Mouse (Mus musculus) right cerebral cortex, adult 2 months (tissue): Measurements from ENCODE around the gene Epha4.

ENCODE experiments used
- DNase-seq, 2 experiments: peaks; one replicate each; pipeline ENCODE4 v3.0.0; 2021 to 2022; ENCODE audit warnings: low spot score in 2 of 2

Gene Epha4

DNA sequence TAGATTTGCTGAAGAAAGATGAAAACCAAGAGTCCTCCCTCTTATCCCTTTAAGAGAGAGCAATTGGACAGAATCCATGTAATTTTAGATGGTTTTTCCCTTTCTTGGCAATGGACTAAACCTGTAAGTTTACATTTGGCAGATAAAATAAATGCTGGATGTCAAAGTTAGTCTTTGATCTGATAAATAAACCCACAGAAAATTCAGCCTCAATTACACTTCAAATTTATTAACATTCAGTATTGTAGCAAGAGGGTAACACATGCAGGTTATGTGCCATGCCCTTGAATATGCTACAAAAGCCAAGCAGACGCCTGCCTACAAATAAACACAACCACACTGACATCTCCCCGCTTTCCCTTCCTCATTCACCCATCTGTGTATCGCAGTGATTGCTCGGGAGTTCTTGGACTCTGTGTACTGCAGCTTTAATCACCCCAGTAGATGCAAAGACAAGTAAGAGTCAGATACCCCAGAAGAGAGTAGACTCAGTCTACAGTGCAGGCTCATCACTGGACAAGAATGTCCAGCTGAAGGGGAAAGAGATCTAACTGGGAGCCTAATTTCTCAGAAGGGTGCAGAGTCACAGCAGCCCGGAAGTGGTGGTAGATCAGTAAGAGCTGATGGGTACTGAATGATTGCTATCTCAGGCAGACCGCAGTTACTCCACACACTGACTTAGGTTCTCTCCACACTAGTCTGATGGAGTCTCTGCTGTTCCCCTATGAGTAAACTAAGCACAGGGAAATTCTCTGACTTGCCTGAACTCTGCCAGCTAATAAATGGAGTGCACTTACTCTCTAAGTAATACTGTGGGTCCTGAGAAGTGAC is 29.9 kb downstream of the Epha4 start:
- DNase-seq, result no peak

DNA sequence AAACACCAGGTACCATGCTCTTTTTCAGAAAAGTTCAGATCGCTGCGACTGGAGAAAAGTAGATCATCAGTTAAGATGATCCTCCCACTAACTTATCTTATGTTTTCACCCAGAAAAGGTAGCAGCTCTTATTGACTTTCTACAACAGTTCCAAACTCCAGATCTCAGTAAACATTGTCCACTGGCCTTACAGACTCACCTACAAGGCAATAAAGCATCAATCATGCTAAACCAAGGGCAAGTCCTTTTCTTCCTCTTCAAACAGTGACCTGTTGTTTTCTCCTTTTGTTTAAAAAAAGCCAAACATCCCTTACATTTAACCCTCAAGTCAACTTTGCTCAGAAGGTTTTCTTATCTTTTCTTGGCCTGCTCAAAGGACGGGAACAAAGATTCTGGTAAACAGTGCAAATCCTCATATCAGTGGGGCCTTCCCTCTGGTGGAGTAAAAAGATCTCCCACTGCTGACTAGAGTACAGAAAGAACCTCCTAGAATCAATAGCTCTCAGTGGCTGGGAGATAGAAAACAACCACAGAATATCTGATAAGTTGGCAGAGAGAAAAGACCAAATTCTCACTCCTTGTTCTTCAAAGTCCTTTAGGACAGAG is 39.0 kb downstream of the Epha4 start:
- no peak for DNase-seq

DNA sequence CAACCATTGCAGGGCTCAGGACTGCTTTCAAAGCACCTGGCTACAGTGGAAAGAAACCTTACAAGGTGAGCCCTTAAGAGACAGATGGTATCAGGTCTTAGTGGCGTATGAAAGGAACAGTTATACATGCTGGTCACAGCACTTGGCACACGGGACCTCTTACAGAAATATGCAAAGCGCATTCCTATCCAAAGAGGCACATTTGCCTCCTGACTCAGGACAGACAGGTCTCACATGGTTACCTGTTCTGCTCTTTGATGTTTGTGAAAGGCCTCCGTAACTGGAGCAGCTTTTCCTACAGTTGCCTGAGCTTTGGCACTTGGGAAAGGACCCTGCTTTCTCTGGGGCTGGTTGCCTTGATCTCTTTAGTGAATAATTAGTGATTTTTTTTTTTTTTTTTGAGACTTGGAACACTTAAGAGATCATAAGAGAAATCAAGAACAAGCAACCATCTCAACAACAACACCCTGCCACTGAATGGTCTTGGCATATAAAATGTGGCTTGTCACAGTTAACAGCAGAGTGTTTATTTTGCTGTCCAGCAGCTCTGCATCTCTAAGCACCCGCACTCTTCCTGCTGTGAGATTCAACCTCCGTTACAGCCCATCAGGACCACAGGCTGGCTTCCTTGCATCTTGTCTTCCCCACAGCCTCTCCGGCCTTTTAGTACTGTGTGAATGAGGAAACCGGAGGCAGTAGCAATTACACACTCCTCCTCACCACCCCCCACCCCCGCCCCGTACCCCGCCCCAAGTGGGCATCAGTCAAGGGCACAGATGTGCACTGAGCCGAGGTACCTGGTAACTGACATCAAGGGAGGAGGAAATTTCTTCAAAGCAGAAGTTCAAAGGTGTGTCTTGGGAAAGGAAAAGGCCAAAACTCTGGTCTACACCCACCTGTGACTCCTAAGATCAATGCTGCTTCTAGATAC is 41.2 kb downstream of the Epha4 start:
- no peak for DNase-seq

DNA sequence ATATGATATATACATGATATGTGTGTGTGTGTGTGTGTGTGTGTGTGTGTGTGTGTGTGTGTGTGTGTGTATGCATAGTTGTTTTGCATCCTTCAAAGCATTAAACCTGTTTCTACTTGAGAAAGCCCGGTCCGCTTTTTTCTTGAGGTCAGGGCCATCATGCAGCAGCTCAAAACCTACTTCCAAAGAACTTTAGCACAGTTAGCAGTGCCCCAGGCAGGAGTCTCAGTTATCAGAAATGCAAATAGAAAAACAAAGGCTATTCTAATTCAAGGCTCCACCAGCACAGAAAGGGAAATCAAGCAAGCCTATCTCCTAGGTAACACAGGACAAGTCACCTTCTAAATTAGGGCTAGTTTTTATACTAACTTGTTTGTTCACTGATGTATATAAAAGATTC is 42.3 kb downstream of the Epha4 start:
- no peak for DNase-seq

DNA sequence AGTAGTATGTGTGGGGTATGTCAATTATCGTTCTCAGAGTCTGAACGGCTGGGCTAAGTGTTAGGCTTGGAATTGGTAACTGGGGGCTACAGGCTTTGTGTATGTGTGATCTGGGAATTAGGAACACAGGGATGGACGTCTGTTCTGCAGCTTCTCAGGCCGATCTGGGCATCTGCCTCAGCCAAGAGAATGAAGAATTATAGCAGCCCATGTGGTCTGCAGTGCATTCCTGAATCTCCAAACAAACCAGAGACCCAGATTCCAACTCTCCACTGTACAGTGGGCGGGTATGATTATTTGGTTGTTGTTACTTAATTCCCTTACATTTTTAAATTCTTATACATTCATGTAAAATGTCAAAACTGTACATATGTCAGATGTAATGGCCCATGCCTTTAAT is 43.4 kb downstream of the Epha4 start:
- no peak for DNase-seq

DNA sequence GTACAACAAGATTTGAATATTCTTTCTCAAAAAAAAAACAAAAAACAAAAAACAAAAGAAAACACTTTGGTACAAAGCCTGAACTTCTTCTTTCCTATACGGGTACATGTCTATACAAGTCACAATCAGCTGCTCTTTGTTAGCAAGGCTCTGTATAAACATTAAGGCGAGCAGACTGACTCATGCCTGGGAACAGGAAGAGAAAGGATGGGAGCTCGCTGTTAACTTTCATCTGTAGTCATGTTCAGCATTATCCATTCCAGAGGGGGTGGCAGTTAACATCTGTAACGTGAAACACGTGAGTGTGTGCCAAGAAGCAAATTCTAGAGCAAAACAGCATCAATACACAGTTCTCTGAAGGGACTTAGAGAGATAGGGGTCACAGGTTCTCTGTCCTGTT is 43.9 kb downstream of the Epha4 start:
- DNase-seq, result peak in 1 of 2 experiments; percentile 32

DNA sequence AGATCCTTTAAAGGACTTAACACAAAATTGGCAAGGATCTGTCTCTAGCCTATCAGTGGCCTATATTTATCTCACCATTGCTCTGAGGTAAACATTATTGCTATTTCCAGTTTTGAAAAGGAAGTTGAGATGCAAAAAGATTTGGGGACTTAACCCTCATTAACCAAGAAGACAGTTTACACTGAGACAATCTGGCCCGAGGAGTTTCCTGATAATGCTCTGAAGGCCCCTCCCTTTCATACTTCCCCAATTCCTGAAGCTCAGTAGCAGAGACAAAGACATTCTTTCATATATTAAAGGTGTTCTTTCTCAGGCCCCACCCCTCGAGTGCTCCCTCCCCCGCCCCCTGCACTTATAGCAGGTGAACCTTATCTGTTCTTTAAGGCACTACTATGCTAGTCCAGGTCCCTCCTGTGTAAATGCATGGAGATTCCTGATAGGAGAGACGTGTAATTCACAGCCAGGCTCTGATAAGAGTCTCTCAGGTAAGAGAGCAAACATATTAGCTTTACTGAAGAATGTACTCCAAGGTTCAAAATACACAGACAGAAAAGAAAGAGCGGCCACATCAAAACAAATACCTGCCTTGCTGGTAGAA is 46.1 kb downstream of the Epha4 start:
- no peak for DNase-seq

DNA sequence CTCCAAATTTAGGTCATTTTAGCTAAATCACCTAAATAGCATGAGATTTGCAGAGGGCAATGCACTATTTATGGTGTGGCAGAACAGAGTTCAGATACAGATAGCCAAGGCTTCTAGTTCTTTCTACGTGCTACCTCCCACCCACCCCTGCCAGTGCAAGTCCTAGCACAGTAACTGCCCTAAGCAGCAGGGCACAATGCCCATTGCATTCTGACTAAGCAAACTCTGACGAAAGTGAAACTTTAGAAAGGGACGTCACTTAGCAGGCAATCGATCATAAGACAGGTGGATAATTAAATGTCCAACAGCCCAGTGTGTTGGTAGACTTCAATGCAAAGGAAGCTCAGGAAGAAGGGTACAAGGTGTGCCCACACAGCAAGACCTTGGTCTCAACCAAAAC is 49.4 kb downstream of the Epha4 start:
- DNase-seq, result no peak

DNA sequence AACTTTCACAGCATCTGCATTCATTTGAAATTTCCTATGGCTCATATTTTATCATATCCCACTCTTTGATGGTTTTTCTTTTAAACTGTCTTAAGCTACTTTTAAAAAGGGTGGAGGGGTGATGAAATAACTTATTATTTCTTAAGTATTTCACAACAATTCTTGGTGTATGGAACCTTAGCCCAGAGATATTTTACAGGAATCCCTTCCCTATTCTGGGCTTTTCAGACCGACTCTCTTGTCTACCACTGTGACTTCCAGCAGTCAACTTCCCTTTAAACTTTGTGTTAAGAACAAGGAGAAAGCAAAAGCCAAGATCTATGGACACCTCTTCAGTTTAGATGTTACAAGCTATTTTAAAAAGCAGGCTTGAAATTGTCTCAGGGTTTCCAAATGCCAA is 50.8 kb downstream of the Epha4 start:
- no peak for DNase-seq

DNA sequence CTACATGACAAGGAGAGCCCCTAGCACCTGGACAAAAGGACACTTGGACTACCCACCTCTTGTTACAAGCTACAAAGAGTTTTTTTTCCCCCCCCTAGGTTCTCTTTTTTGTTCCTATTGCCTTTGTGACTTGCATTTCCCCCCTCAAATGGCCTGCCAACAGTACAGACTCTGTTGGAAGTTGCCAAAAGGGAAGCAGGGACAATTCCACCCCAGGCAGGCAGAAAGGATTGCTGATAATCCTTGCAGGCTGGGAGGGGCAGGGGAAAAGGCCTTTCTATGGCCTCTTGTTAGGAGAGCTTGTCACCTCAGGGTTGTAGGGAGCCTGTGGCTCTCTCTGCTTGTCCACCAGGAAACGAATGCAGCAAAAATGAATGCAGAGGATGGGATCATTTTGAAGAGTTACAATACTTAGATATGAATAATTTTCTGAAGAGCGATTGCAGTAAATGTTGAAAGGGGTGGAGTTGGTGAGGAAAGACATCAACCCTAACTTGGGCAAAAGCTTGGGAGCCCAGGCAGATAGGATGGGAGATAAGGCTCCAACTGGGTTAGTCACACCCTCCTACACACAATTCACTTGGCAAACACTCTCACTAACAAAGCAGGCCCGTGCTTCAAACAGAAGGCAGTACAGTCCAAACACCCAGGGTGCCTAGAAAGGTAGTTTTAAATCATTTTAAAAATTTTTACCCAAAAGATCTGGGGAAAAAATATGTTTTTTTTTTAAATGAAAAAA is 52.8 kb downstream of the Epha4 start:
- DNase-seq, result peak in 1 of 2 experiments; percentile 36

DNA sequence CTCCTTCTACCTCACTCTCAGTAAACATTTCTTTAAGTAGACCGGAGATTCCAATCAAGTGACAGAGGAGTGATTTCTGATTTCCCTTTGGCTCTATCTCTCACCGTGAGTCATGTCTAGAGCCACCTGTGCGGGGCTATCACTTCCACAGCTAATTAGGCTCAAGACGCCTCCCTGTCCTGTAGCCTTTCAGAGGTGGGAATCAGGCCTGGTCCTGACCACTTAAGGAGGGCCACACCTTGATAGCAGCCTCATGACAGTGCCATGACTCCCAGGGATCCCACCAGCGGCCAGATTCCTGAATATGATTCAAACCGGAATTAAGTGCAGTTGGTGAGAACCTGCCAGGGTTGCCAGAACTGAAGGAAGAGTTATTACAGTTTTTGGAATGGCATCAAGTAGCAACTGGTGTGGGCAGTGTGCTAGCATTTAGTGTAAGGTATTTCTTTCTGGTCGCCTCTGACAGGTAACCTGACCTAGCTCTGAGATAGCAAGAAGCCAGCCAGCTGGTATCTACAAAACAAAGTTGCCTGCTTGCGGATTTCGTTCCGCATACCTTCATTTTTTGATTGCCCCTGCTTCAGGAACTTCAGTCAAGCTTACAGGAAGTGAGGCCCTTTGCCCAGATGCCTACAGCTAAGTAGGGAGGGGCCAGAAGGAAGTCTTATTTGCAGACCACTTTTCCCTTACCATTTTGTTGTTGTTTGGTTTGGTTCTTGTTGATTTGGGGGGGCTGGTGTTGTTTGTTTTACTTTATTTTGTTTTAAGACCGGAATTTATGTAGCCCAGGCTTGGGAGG is 53.9 kb downstream of the Epha4 start:
- no peak for DNase-seq

DNA sequence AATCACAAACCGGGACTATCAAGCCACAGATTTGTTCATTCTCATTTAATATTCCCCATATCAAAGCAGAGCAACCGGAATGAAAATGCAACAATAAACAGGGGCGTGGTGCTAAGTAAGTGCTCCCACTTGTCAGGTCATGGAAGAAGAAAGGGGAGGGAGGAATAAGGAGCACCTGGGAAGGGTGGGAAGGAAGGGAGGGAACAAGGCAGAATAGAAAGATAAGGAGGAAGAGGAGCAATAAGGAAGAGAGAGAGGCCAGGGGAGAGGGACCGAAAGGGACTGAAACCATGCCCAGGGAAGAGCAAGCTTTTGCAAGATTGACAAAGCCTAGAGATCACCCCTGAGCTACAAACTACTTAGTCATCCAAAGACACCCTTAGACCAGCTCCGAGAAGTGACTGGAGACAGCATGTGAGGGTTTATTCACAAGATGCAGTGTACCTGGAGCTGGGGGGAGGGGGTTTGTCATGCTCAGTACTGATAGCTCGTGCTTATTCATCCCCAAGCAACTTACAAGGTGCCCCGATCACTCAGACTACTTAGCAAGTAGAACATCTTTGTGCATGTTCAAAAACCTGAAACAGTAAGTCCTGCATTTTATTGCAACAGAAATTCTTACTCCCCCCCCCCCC is 56.0 kb downstream of the Epha4 start:
- DNase-seq, result no peak

DNA sequence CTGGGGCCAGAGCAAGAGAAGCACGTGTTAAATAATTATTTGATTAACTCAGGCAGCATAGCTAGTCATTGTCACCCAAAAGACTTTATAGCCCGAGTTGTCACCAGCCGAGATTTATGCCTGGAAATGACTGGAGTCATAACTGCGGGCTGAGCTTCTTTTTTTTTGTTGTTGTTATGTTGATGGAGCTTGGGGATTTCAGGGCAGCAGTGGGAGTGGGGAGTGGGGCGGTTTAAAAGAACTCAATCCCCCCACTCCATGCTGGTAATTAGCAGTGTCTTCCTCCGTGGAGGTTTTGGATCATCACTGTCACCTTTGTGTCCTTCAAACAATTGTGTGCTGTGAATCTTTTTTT is 57.5 kb downstream of the Epha4 start:
- DNase-seq, result no peak

DNA sequence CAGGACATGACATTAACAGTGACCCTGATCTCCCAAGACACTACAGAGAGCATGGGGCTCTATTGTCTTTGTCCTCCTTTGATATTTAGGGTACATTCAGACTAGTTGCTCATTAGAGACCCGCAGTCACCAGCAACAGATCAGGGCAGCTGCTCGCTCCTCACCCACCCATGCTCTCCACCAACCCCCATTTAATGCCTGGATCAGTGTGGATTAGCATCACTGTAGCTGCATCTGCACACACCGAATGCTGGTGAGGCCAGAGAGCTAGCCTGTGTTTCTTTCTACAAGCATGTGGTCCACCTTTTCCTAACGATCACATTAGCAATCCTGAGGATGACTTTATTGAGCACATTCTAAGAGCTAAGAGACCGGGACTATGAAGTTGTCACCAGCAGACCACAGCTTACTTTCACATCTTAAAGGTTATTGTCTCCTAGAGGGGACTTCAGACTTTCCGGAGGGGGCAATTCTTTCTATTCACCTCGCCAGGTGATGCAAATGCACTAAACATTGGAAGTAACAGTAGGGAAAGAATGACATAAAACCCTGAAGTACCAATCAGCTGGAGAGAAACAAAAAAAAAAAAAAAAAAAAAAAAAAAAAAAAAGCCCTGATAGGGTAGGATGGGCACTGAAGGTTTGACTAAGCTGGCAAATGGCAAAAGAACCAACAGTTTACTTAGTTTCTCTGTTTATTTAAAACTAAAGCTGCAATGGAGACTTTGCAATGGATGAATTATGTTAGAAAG is 58.0 kb downstream of the Epha4 start:
- DNase-seq, result no peak

DNA sequence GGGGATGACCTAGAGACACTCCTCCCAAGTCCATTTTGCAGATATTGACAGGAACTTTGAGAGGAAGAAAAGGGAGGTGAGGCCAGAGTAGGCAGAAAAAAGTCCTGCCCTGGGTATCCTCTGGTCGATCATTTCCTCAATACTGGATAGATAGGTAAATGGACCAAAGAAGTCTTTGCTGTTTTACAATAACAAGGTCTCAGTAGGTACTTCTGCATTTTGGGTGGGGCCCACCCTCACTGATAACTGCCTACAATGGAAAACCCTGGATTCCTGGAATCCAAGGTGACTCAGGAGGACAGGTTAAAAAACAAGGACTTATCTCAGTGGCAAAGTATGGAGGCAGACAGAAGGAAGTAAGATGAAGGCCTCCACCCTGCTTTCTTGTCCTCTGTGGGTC is 61.1 kb downstream of the Epha4 start:
- no peak for DNase-seq

DNA sequence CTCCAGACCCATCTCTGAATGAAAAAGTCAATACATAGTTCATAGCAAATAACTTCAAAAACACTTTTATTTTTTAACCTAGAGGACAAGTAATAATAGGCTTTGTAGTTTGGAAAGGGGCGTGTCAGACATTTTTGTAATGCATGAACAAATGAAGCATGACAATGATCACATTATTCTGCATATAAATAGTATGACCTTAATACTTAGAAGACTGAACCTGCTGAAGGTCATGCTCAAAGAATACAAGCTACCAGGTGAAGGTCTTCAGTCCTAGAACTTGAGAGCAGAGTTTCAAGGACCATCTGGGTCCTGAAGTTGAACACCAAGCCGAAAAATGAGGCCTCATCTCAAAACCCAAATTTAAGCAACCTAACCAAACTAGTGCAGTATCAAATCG is 62.2 kb downstream of the Epha4 start:
- DNase-seq, result no peak

DNA sequence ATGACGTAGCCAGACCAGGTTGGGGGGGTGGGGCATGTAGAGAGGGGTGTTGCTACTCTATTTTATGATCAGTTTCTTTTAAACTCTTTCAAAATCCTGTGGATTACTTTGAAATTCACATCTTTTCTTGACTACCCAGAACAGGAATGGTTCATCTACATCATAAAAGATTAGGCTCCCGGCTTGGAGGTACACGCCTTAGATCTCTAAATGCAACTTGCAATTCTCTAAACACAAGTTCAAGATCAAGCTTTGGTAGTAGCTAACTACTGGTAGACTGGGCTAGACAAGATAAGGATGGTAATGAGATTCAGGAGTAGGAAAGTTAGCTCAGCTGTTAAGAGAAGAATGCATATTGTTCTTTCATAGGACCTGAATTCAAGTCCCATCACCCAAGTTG is 63.3 kb downstream of the Epha4 start:
- DNase-seq, result no peak

DNA sequence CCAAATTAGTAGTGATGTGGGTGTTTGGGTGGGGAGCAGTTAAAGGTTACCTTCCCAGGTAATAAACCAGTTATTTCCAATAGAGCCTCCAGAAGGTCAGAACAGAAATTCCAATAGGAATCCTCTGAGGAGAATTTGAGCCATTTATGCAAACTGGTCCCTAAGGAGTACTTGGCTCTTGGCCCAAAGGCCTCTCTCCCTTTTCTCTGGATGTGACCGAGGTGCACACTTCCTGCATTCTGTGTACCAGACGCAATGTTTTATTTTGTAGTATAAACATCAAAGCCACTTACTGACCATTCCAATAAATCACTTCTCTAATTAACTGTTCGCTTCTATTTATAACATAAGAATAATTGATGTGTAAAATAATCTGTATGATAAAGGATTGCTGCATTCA is 64.7 kb downstream of the Epha4 start:
- no peak for DNase-seq

DNA sequence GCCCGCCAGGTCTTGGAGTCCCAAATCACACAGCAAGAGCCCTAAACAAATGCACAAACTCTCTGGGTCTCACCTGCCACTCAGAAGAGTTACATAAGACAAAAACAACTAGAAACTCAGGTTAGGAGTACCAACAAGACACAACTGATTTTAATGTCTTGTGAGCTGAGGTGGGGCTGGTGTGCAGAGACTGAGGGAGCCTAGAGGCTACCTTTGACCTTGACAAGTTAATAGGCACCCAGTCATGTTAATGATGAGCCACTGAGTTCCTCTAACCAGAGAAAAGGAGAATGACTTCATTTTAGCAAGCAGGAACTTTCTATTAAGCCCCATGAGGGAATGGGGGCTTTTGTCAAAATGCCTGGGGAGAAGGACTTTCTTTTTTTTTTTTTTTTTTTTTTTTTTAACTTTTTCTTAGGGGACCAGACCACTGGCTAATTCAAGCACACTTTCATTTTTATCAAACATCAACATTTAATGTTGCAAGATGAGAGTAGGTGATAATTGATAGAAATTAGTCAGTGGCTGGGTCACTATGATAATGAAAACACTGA is 67.8 kb downstream of the Epha4 start:
- DNase-seq, result no peak
